Mouse (Mus musculus) lung, embryonic 14.5 days (tissue): ENCODE data around the gene Tmx2. TPM values are rescaled to one million over a fixed set of nuclear protein-coding genes. Genes with fewer than 3 reads are reported as not detected.

Experiments used
- ATAC-seq: fragments of 200-750 bp; cut with Nextera tagmentation; 2 replicates; pipeline ENCODE4 v1.8.0; 2017; ENCODE audit warnings: mild to moderate bottlenecking, moderate TSS enrichment, moderate library complexity; ENCODE audit not compliant: insufficient read depth
- DNase-seq: peaks from one replicate; pipeline ENCODE4 v3.0.0-alpha.2; 2015
- H3K27ac ChIP-seq: fragments of 300-500 bp; sonication (generic); 2 replicates; pipeline ENCODE4 v1.5.1; 2014; ENCODE audit warnings: low read depth, mild to moderate bottlenecking, moderate library complexity
- H3K27me3 ChIP-seq: fragments of 300-500 bp; sonication (generic); 2 replicates; pipeline ENCODE4 v1.6.1; 2014; ENCODE audit warnings: low read length, control low read depth; ENCODE audit not compliant: insufficient read depth
- H3K36me3 ChIP-seq: fragments of 300-500 bp; sonication (generic); 2 replicates; pipeline ENCODE4 v1.6.1; 2014; ENCODE audit warnings: control low read depth; ENCODE audit not compliant: insufficient read depth
- H3K4me1 ChIP-seq: fragments of 300-500 bp; sonication (generic); 2 replicates; pipeline ENCODE4 v1.6.1; 2014; ENCODE audit warnings: antibody characterized with exemption, control low read depth; ENCODE audit not compliant: insufficient read depth
- H3K4me2 ChIP-seq: fragments of 300-500 bp; sonication (generic); 2 replicates; pipeline ENCODE4 v1.6.1; 2014; ENCODE audit warnings: mild to moderate bottlenecking
- H3K4me3 ChIP-seq: fragments of 300-500 bp; sonication (generic); 2 replicates; pipeline ENCODE4 v1.5.1; 2014; ENCODE audit warnings: low read depth, low read length
- H3K9ac ChIP-seq: fragments of 300-500 bp; sonication (generic); 2 replicates; pipeline ENCODE4 v1.6.1; 2014
- H3K9me3 ChIP-seq: fragments of 300-500 bp; sonication (generic); 2 replicates; pipeline ENCODE4 v1.6.1; 2016; ENCODE audit warnings: low read depth, low read length, control low read depth
- CTCF ChIP-seq: IDR thresholded peaks from 2 replicates; pipeline ENCODE4 v1.5.1; 2016; ENCODE audit warnings: antibody characterized with exemption, low read depth
- WGBS: fragments of 180-500 bp; shearing (Covaris S2); extraction: QIAGEN DNeasy Blood & Tissue Kit; methylation state at CpG from one replicate; pipeline ENCODE4 v1.1.7; 2014; 5-methylcytosine and 5-hydroxymethylcytosine counted together
- polyA plus RNA-seq: library from polyadenylated mRNA; unstranded; fragments of >200 nt; fragmentation: Nextera tagmentation; extraction: Ambion mirVana; gene quantifications from 2 replicates; pipeline ENCODE4 v1.2.1, GENCODE M21; 2014

The Tmx2 gene
- polyA plus RNA-seq, 1 experiment from 2014 or later: 110 TPM

DNA sequence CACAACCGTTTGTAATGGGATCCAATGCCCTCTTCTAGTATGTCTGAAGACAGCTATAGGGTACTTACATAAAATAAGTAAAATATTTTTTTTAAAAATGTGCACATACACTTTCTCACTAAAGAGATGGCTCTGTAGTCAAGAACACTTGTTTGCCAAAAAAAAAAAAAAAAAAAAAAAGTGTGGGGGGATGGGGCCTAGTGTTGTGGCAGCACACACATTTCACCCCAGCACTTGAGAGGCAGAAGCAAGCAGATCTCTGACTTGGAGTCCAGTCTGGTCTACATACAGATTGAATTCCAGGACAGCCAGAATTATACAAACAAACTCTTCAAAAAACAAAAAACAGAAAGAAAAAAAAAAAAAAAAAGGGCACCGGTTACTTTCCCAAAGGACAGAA lies 41.8 kb upstream of the Tmx2 start:
- Histone ChIP-seq H3K27me3 (no peaks in the 10 kb centered on the region), H3K9me3 (no peaks in the 10 kb centered on the region), H3K4me2 (no peak overlapping the region), H3K9ac (no peak overlapping the region), H3K4me3 (no peak overlapping the region), H3K27ac (no peak overlapping the region), H3K36me3 (peaks cover 34% of the 10 kb centered on the region), H3K4me1 (no peaks in the 10 kb centered on the region; the same call in 1 of the 2 replicates)
- TF ChIP-seq CTCF: no peak
- ATAC-seq (no peak), DNase-seq (no peak)
- WGBS: 95% methylated on average over 2 of the region's 2 CpGs

DNA sequence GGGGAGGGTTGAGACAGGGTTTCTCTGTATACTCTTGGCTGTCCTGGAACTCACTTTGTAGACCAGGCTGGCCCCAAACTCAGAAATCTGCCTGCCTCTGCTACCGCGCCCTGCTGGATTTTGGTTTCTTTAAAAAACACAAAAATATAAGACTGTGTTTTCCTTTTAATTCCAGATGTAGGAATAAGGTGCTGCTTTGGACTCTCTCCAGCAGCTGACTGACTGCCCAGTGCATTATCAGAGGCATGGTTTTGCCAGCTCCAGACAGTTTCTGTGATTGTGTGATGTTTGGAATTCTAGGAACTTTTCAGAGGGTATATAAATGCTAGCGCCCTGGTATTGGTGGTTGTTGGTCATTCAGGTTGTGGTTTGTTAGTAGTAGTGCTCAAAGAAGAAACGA lies 38.4 kb upstream of the Tmx2 start:
- H3K4me1 ChIP-seq: no peaks in the 10 kb centered on the region

GRCm38 (mm10) chr2:84716423-84717355 lies 37.7 kb upstream of the Tmx2 start:
- no peaks in the 10 kb centered on the region for H3K9me3 ChIP-seq
- ATAC-seq (no peak), DNase-seq (no peak)
- TF ChIP-seq CTCF: no peak
- 23% methylated on average over 9 of the region's 9 CpGs for WGBS
- peak overlapping the region; percentile 95 for H3K4me3 ChIP-seq
- H3K27me3 ChIP-seq: no peaks in the 10 kb centered on the region
- H3K36me3 ChIP-seq: peaks cover 12% of the 10 kb centered on the region; the same call in 1 of the 2 replicates
- H3K4me1 ChIP-seq: no peaks in the 10 kb centered on the region
- H3K9ac ChIP-seq: peak overlapping the region; percentile 36
- H3K27ac ChIP-seq: peak overlapping the region; percentile 97; the same call in 1 of the 2 replicates
- H3K4me2 ChIP-seq: peak overlapping the region; percentile 60

More for the DNA sequence above, 38.4 kb upstream of the Tmx2 start:
- Histone ChIP-seq H3K4me2 (no peak overlapping the region), H3K27ac (no peak overlapping the region), H3K27me3 (no peaks in the 10 kb centered on the region), H3K36me3 (peaks cover 10% of the 10 kb centered on the region; the same call in 1 of the 2 replicates), H3K4me3 (no peak overlapping the region), H3K9me3 (no peaks in the 10 kb centered on the region), H3K9ac (no peak overlapping the region)
- DNase-seq: no peak
- WGBS: 96% methylated on average over 4 of the region's 4 CpGs
- no peak for ATAC-seq
- TF ChIP-seq CTCF: no peak

DNA sequence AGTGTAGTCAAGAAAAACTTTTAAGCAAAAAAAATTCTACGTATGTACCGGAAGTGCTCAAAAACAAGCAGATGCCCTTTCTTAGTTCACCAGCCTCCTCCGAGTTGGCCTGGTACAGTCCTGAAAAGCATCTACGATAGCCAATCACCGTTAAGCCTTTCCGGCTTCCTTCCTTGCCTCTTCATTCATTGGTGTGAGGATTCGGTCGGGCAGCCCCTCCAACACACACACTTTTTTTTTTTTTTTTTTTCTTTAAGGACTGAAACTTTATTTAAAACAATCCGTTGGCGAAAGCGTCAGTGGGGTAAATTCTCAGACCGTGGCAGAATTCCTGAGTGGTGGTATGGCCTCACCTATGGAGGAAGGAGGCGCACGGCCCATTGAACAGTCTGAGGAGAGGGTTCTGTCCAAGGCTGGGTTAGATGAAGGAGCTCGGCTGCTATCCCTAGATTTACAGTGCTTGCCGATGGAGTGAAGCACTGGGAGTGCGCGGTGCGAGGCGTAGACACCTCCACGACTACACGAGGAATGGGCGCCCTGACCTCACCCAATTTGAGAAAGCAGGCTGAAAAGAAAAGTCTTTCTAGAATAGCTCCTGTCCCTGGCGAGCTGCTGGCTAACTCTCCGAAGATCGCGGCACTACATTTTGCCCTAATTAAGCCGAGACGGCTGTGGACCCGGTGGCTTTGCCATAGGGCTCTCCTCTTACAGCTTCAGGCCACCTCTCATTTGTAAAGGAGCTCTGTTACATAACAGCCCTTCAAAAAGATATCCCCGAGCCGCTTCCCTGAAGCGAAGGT lies 36.8 kb upstream of the Tmx2 start:
- DNase-seq (peak; percentile 95), ATAC-seq (peak; percentile 97)
- peaks cover 12% of the 10 kb centered on the region for H3K36me3 ChIP-seq
- no peak for TF ChIP-seq CTCF
- WGBS: 0% methylated on average over 33 of the region's 33 CpGs
- H3K4me1 ChIP-seq: no peaks in the 10 kb centered on the region
- H3K4me3 ChIP-seq: peak overlapping the region; percentile 95
- peak overlapping the region; percentile 97 for H3K27ac ChIP-seq
- H3K27me3 ChIP-seq: no peaks in the 10 kb centered on the region
- peak overlapping the region; percentile 36 for H3K9ac ChIP-seq
- H3K9me3 ChIP-seq: no peaks in the 10 kb centered on the region
- H3K4me2 ChIP-seq: peak overlapping the region; percentile 60

GRCm38 (mm10) chr2:84714811-84715561 lies 36.0 kb upstream of the Tmx2 start, which contains the start of gene Zdhhc5:
Gene Zdhhc5, minus strand, starts transcription at chr2:84715180.
- DNase-seq (peak; percentile 98), ATAC-seq (peak; percentile 96)
- Histone ChIP-seq H3K9ac (peak within 1 kb of the TSS; percentile 96), H3K4me1 (no peaks in the 10 kb centered on the region), H3K4me2 (peak within 1 kb of the TSS; percentile 70), H3K36me3 (peaks cover 20% of the 10 kb centered on the region), H3K27ac (peak within 1 kb of the TSS; percentile 97), H3K27me3 (no peaks in the 10 kb centered on the region), H3K4me3 (peak within 1 kb of the TSS; percentile 95), H3K9me3 (no peaks in the 10 kb centered on the region)
- no peak for TF ChIP-seq CTCF
- WGBS: under 1% methylated on average over 105 of the region's 107 CpGs

DNA sequence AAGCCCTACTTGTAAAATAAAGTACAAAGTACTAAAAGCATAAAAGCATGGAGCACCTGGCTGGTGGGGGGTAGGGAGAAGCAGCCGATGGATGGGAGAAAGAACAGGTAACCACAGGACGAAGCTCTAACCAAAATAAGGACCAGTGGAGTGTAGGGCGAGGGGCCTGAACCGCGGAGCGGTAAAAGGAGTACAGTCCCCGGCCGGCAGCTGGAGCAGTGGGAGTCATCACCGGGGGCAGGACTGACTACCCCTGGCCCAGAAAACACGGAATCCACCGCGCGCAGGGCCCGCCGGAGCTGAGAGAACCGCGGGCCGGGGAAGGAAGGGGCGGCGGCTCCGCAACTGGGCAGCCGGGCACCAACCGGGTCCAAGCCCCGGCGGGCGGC lies 35.5 kb upstream of the Tmx2 start:
- TF ChIP-seq CTCF: no peak

More for the DNA sequence above, 35.5 kb upstream of the Tmx2 start:
- Histone ChIP-seq H3K4me1 (no peaks in the 10 kb centered on the region), H3K27me3 (no peaks in the 10 kb centered on the region), H3K9me3 (no peaks in the 10 kb centered on the region), H3K27ac (peak overlapping the region; percentile 97), H3K36me3 (peaks cover 25% of the 10 kb centered on the region), H3K4me2 (peak overlapping the region; percentile 70), H3K4me3 (peak overlapping the region; percentile 95), H3K9ac (peak overlapping the region; percentile 96)
- DNase-seq (no peak), ATAC-seq (peak; percentile 26)
- under 1% methylated on average over 26 of the region's 26 CpGs for WGBS
